Mouse (Mus musculus): Measurements from ENCODE around the gene Tcf3.

- TF ChIP-seq POLR2A (IDR thresholded peaks at IDR 0.05; ENCODE audit: borderline replicate concordance, extremely low read depth, insufficient read depth, insufficient read length, poor library complexity, severe bottlenecking) (no peak), CTCF (IDR thresholded peaks at IDR 0.05; ENCODE audit: borderline replicate concordance, extremely low read depth, insufficient read depth, insufficient read length) (no peak)
Measured at GRCm38 (mm10) chr10:80429800-80430199, 3.6 kb downstream of the Tcf3 start.
